Mouse (Mus musculus) naive thymus-derived CD4-positive, alpha-beta T cell, adult 2 months (primary cell): ENCODE data around the gene 2200002D01Rik.

ENCODE experiments used
- DNase-seq: peaks from one replicate; pipeline ENCODE4 v3.0.0-alpha.2; 2011; ENCODE audit warnings: low read depth

2200002D01Rik gene

GRCm38 (mm10) chr7:29279261-29279660, 31.0 kb upstream of the 2200002D01Rik start:
- DNase-seq: no peak

GRCm38 (mm10) chr7:29277510-29277909, 29.2 kb upstream of the 2200002D01Rik start:
- no peak for DNase-seq

GRCm38 (mm10) chr7:29276715-29277114, 28.4 kb upstream of the 2200002D01Rik start:
- DNase-seq: no peak

GRCm38 (mm10) chr7:29271687-29272465, 23.6 kb upstream of the 2200002D01Rik start:
- DNase-seq: no peak

GRCm38 (mm10) chr7:29270445-29270844, 22.2 kb upstream of the 2200002D01Rik start:
- no peak for DNase-seq

- DNase-seq: no peak
These were observed 18.7 kb upstream of the 2200002D01Rik start for GRCm38 (mm10) chr7:29266931-29267330.

GRCm38 (mm10) chr7:29265636-29266035, 17.4 kb upstream of the 2200002D01Rik start:
- DNase-seq: no peak

- no peak for DNase-seq
These were observed 15.6 kb upstream of the 2200002D01Rik start for GRCm38 (mm10) chr7:29263831-29264230.

- DNase-seq: no peak
These were observed 13.9 kb upstream of the 2200002D01Rik start for GRCm38 (mm10) chr7:29262151-29262550.

- peak; percentile 42 for DNase-seq
These were observed 11.8 kb upstream of the 2200002D01Rik start for GRCm38 (mm10) chr7:29259781-29260730.

GRCm38 (mm10) chr7:29257368-29257767, 9.1 kb upstream of the 2200002D01Rik start:
- DNase-seq: no peak

GRCm38 (mm10) chr7:29255875-29256274, 7.6 kb upstream of the 2200002D01Rik start:
- DNase-seq: no peak

- no peak for DNase-seq
These were observed 5.6 kb upstream of the 2200002D01Rik start for GRCm38 (mm10) chr7:29253842-29254241.

- peak; percentile 52 for DNase-seq
These were observed 2.9 kb upstream of the 2200002D01Rik start for GRCm38 (mm10) chr7:29251166-29251565.

GRCm38 (mm10) chr7:29247706-29248105, 560 bp downstream of the 2200002D01Rik start:
- no peak for DNase-seq

- DNase-seq: peak; percentile 85
These were observed 959 bp downstream of the 2200002D01Rik start for GRCm38 (mm10) chr7:29247314-29247700.

GRCm38 (mm10) chr7:29246619-29247313, 1.5 kb downstream of the 2200002D01Rik start:
- DNase-seq: no peak

- DNase-seq: no peak
These were observed 2.3 kb downstream of the 2200002D01Rik start for GRCm38 (mm10) chr7:29246015-29246414.

GRCm38 (mm10) chr7:29244732-29245416, 3.4 kb downstream of the 2200002D01Rik start:
- peak; percentile 69 for DNase-seq

GRCm38 (mm10) chr7:29238019-29238967, 10.0 kb downstream of the 2200002D01Rik start, which contains the start of gene Yif1b:
Gene Yif1b, plus strand, starts transcription at chr7:29238329.
- peak; percentile 100 for DNase-seq
